Mouse (Mus musculus) layer of hippocampus, adult 9-10 months (tissue): ENCODE results near the gene Prkar1a.

Experiments
- DNase-seq: peaks from one replicate; pipeline ENCODE4 v3.0.0; 2022; ENCODE audit warnings: low spot score

Gene Prkar1a

GRCm38 (mm10) chr11:109672881-109673739, 23.9 kb downstream of the Prkar1a start:
- DNase-seq: no peak

- DNase-seq: no peak
These were observed 24.5 kb downstream of the Prkar1a start for GRCm38 (mm10) chr11:109673741-109674140.

GRCm38 (mm10) chr11:109674542-109674941, 25.3 kb downstream of the Prkar1a start:
- DNase-seq: no peak

GRCm38 (mm10) chr11:109675208-109675607, 26.0 kb downstream of the Prkar1a start:
- DNase-seq: no peak

GRCm38 (mm10) chr11:109675771-109676170, 26.6 kb downstream of the Prkar1a start:
- no peak for DNase-seq

- DNase-seq: no peak
These were observed 27.6 kb downstream of the Prkar1a start for GRCm38 (mm10) chr11:109676621-109677373.

- DNase-seq: no peak
These were observed 29.1 kb downstream of the Prkar1a start for GRCm38 (mm10) chr11:109678291-109678690.

GRCm38 (mm10) chr11:109680934-109681333, 31.7 kb downstream of the Prkar1a start:
- no peak for DNase-seq

- DNase-seq: no peak
These were observed 32.4 kb downstream of the Prkar1a start for GRCm38 (mm10) chr11:109681556-109681955.

GRCm38 (mm10) chr11:109682221-109682620, 33.0 kb downstream of the Prkar1a start:
- no peak for DNase-seq

GRCm38 (mm10) chr11:109689539-109689938, 40.3 kb downstream of the Prkar1a start:
- DNase-seq: no peak

GRCm38 (mm10) chr11:109692737-109693136, 43.5 kb downstream of the Prkar1a start:
- DNase-seq: no peak

GRCm38 (mm10) chr11:109696519-109696918, 47.3 kb downstream of the Prkar1a start:
- no peak for DNase-seq

- DNase-seq: no peak
These were observed 48.0 kb downstream of the Prkar1a start for GRCm38 (mm10) chr11:109697089-109697643.

- DNase-seq: no peak
These were observed 49.5 kb downstream of the Prkar1a start for GRCm38 (mm10) chr11:109698740-109699139.

- no peak for DNase-seq
These were observed 50.6 kb downstream of the Prkar1a start for GRCm38 (mm10) chr11:109699784-109700183.

- no peak for DNase-seq
These were observed 51.6 kb downstream of the Prkar1a start for GRCm38 (mm10) chr11:109700761-109701160.

- DNase-seq: no peak
These were observed 53.0 kb downstream of the Prkar1a start for GRCm38 (mm10) chr11:109702031-109702815.

- DNase-seq: no peak
These were observed 54.6 kb downstream of the Prkar1a start for GRCm38 (mm10) chr11:109703845-109704244.

- DNase-seq: no peak
These were observed 55.4 kb downstream of the Prkar1a start for GRCm38 (mm10) chr11:109704311-109705205.
